Mouse (Mus musculus) left cerebral cortex, adult 2 months (tissue): ENCODE measurements around the gene Kcnj2. TPM values are rescaled to one million over a fixed set of nuclear protein-coding genes. Genes with fewer than 3 reads are reported as not detected.

ENCODE experiments used
- DNase-seq, 2 experiments: peaks; one replicate each; pipeline ENCODE4 v3.0.0; 2021 to 2022; ENCODE audit warnings: low spot score in 2 of 2, mixed read lengths in 1 of 2; ENCODE audit errors: extremely low spot score in 1 of 2
- H3K27ac ChIP-seq: fragments of 200-600 bp; 2 replicates; pipeline ENCODE4 v1.8.1; 2022
- H3K4me3 ChIP-seq: fragments of 200-600 bp; 2 replicates; pipeline ENCODE4 v1.8.1; 2022
- CTCF ChIP-seq: fragments of 200-600 bp; IDR thresholded peaks from 2 replicates; pipeline ENCODE4 v1.8.1; 2022; ENCODE audit warnings: antibody characterized with exemption, mild to moderate bottlenecking, moderate library complexity
- intact Hi-C: fragments of 180-260 bp; cut with DNase I; formaldehyde crosslinking; loops from one replicate; pipeline ENCODE4 v1.15.1; 2025
- total RNA-seq, 2 experiments: library from RNA; stranded (reverse); gene quantifications; 2 replicates each; pipeline ENCODE4 v1.2.3; 2021

The Kcnj2 gene
- total RNA-seq, 2 experiments from 2014 or later: 18.2 to 19.2 TPM

DNA sequence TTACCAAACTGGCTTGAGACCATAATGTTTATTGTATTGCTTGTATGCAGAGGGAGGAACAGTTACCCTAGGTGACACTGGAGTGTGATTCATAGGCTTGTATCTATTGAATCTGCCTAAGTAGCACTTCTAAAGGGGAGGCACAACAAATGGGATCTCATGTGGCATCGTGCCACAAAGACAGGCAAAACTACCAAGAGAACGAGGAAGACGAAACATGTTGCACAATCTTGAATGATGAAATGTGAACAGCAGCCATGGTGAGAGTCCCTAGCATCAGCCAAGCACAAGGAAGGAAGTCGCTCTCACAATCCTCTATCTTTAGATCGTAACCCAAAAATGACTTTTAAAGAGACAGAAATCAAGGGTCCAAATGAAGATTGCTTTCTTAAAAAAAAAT lies 30.6 kb downstream of the Kcnj2 start:
- intact Hi-C loops: no loop called here
- H3K4me3 ChIP-seq: no peak overlapping the region
- no peak overlapping the region for H3K27ac ChIP-seq
- no peak for TF ChIP-seq CTCF
- no peak for DNase-seq

- intact Hi-C loops: loop anchor here (5.0 to 10.0 kb wide), 3 partner anchors 33 to 425 kb away; partner anchors contain the start of gene Kcnj2
Observed at GRCm38 (mm10) chr11:111100131-111100530, 34.2 kb downstream of the Kcnj2 start.

DNA sequence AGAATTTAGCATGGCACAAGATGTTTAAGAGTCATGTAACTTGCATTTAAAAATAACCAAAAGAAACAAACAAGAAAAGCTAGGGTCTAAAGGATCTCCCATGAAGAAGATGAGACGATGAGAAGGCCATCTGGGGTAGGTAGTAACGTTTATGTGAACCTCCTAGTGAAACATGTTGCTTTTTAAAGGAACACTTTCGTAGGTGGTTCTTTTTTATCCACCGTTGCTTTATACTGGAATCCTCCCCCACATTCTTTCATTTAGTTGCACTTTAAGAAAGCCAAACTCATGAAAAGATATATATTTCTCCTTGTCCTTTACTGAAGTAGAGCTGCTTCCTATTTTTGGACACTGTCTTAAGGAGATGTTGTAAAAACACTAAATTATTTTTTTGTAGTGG lies 34.7 kb downstream of the Kcnj2 start:
- no peak for DNase-seq
- Histone ChIP-seq H3K4me3 (no peak overlapping the region), H3K27ac (no peak overlapping the region)
- intact Hi-C loops: loop anchor here (5.0 to 10.0 kb wide), 3 partner anchors 33 to 424 kb away; partner anchors contain the start of gene Kcnj2
- TF ChIP-seq CTCF: no peak

More at GRCm38 (mm10) chr11:111100131-111100530, 34.2 kb downstream of the Kcnj2 start:
- Histone ChIP-seq H3K27ac (no peak overlapping the region), H3K4me3 (no peak overlapping the region)
- TF ChIP-seq CTCF: no peak
- no peak for DNase-seq

- no peak for DNase-seq
- no peak for TF ChIP-seq CTCF
- H3K4me3 ChIP-seq: no peak overlapping the region
- H3K27ac ChIP-seq: peak overlapping the region; percentile 36; the same call in 1 of the 2 replicates
- intact Hi-C loops: loop anchor here (5.0 to 10.0 kb wide), 3 partner anchors 34 to 423 kb away; partner anchors contain the start of gene Kcnj2
Observed at GRCm38 (mm10) chr11:111101620-111102176, 35.7 kb downstream of the Kcnj2 start.

- no peak overlapping the region for H3K4me3 ChIP-seq
- intact Hi-C loops: loop anchor here (5.0 to 10.0 kb wide), 3 partner anchors 37 to 420 kb away; partner anchors contain the start of gene Kcnj2
- no peak for DNase-seq
- TF ChIP-seq CTCF: no peak
- no peak overlapping the region for H3K27ac ChIP-seq
Observed at GRCm38 (mm10) chr11:111104422-111104821, 38.5 kb downstream of the Kcnj2 start.

GRCm38 (mm10) chr11:111108130-111108529 lies 42.2 kb downstream of the Kcnj2 start:
- intact Hi-C loops: loop anchor here (10.0 kb wide), 1 partner anchor 417 kb away; no protein-coding TSS in a partner anchor
- Histone ChIP-seq H3K4me3 (no peak overlapping the region), H3K27ac (no peak overlapping the region)
- TF ChIP-seq CTCF: no peak
- no peak for DNase-seq

GRCm38 (mm10) chr11:111121514-111121913 lies 55.5 kb downstream of the Kcnj2 start:
- H3K27ac ChIP-seq: no peak overlapping the region
- H3K4me3 ChIP-seq: no peak overlapping the region
- intact Hi-C loops: no loop called here
- DNase-seq: no peak
- no peak for TF ChIP-seq CTCF

DNA sequence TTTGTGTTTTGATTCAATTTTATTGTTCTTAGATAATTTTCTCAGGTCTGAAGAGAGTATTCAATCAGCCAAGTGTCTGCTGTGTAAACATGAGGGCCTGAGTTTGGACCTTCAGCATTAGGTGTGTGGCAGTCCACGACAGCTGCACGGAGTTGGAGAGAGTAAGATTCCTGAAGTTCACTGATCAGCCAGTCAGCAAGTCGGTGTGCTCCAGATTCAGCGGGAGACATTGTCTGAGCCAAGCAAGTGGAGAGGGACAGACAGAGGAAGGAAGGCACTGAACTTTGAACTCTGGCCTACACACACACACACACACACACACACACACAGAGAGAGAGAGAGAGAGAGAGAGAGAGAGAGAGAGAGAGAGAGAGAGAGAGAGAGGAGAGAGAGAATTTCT lies 57.4 kb downstream of the Kcnj2 start:
- intact Hi-C loops: no loop called here
- no peak for DNase-seq
- TF ChIP-seq CTCF: no peak
- Histone ChIP-seq H3K27ac (no peak overlapping the region), H3K4me3 (no peak overlapping the region)

DNA sequence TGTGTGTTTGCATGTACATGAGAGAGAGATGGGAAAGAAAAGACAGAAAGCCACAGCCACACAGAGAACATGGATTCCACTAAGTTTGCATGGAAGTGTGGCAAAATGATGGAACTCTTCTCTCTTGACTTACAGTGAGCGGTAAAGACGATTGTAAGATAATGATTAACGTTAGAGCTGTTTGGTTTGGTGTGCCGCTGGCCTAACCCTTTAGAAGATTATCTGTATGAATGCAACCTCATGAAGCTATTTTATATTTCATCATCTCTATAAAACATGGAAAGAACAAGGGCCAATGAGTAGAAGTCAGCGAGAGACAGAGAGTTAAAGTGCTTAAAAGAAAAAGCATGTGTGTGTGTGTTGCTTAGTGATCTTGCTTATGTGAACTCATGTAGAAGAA lies 60.0 kb downstream of the Kcnj2 start:
- TF ChIP-seq CTCF: no peak
- Histone ChIP-seq H3K4me3 (no peak overlapping the region), H3K27ac (no peak overlapping the region)
- DNase-seq: no peak
- intact Hi-C loops: no loop called here

Other genes starting within 250 kb of the Kcnj2 start
- 10 to 100 TPM; 23.7 to 27.2 TPM for gene Kcnj16, start 98.1 kb upstream of the Kcnj2 start, total RNA-seq